Mouse (Mus musculus): Measurements from ENCODE around the gene Aebp2. TPM values are rescaled to one million over a fixed set of nuclear protein-coding genes. Genes with fewer than 3 reads are reported as not detected.

Gene Aebp2
- polyA plus RNA-seq, 1 experiment from 2014 or later, result 11.7 TPM

DNA sequence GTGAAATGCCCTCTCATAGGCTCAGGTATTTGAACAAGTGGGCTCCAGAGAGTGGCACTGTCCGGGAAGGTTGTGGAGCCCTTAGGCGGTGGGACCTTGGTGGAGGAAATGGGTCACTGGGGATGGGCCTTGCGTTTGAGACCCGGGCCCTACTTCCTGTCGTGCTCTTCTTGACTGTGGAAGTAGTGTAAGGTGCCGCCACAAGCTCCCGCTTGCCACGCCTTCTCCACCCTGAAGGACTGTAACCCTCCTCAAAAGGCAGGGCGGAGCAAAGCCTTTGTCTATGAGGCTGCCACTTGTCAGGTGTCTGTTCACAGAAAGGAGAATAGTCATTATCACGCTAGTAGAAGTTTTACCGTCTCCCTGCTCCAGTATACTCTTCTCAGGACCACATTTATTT is 61.9 kb downstream of the Aebp2 start:
- 91% methylated on average over 11 of the region's 11 CpGs for WGBS

DNA sequence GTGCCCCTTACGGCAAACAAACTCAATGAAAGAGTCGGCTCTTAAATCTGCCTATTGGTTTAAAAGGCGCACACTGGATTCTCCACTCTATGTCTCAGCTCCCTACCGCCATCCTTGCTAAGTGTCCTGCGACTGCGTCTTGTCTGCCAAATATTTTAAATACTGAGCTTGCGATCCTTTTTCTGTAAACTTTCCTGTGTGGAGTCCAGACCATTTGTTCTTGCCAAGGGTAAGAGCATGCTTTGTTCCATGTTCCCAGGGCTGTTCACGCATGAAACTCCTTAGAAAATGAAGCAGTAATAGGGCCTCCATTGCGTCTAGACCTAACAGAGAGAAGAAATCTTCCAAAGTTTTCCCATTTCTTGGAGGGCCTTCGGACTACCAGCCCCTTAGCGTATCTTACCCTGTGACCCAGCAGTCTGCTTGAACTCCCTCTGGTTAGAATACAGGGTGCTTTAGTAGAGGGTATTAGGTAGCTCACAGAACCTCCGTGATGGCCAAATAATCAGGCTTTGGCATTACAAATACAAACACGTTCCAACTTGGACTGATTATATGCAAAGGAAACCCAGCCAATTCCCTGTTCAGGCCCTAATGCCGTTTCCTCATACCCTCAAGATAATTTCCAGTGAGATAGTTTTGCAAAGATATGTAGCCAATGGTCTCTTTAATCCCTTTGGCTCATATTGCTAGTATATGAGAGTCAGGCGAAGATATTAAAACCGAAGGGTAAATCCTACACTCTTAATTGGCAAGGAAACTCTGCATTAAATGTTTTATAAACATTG is 67.3 kb downstream of the Aebp2 start:
- no peak overlapping the region for H3K9ac ChIP-seq
- H3K27me3 ChIP-seq, result no peaks in the 10 kb centered on the region
- no peak for ATAC-seq (replicated peaks; ENCODE audit: low FRiP score)
- H3K27ac ChIP-seq, result peak overlapping the region; percentile 41; the same call in 1 of the 2 replicates
- H3K4me3 ChIP-seq (replicated peaks), result no peak overlapping the region
- no peaks in the 10 kb centered on the region for H3K9me3 ChIP-seq (replicated peaks)
- 83% methylated on average over 16 of the region's 16 CpGs for WGBS
- H3K4me2 ChIP-seq, result no peak overlapping the region
- H3K4me1 ChIP-seq, result peaks cover 18% of the 10 kb centered on the region
- no peaks in the 10 kb centered on the region for H3K36me3 ChIP-seq

More for the DNA sequence above, 61.9 kb downstream of the Aebp2 start:
- Histone ChIP-seq H3K4me2 (no peak overlapping the region), H3K4me3 (replicated peaks) (no peak overlapping the region), H3K36me3 (no peaks in the 10 kb centered on the region), H3K9me3 (replicated peaks) (no peaks in the 10 kb centered on the region), H3K9ac (no peak overlapping the region), H3K27ac (no peak overlapping the region), H3K27me3 (no peaks in the 10 kb centered on the region), H3K4me1 (peaks cover 21% of the 10 kb centered on the region)
- no peak for ATAC-seq (replicated peaks; ENCODE audit: low FRiP score)

DNA sequence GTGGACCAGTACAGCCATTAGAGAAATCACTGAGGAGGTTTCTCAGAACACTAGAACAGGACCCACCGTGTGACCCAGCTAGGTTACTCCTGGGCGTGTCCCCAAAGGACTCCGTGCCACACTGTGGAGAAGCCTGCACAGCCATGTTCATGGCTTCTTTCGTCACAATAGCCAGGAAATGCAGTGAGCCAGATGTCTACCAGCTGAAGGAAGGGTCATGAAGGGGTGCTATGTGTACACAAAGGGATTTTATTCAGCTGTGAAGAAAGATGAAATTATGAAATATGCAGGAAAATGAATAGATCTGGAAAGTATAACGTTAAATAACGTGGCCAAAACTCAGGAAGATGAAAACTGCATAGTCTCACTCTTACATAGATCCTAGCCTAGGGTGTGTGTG is 69.7 kb downstream of the Aebp2 start:
- no peaks in the 10 kb centered on the region for H3K9me3 ChIP-seq (replicated peaks)
- H3K4me3 ChIP-seq (replicated peaks), result no peak overlapping the region
- WGBS, result 87% methylated on average over 6 of the region's 6 CpGs
- no peak overlapping the region for H3K9ac ChIP-seq
- no peak for ATAC-seq (replicated peaks; ENCODE audit: low FRiP score)
- H3K4me2 ChIP-seq, result no peak overlapping the region
- no peaks in the 10 kb centered on the region for H3K27me3 ChIP-seq
- H3K36me3 ChIP-seq, result no peaks in the 10 kb centered on the region
- peaks cover 18% of the 10 kb centered on the region for H3K4me1 ChIP-seq
- H3K27ac ChIP-seq, result no peak overlapping the region

DNA sequence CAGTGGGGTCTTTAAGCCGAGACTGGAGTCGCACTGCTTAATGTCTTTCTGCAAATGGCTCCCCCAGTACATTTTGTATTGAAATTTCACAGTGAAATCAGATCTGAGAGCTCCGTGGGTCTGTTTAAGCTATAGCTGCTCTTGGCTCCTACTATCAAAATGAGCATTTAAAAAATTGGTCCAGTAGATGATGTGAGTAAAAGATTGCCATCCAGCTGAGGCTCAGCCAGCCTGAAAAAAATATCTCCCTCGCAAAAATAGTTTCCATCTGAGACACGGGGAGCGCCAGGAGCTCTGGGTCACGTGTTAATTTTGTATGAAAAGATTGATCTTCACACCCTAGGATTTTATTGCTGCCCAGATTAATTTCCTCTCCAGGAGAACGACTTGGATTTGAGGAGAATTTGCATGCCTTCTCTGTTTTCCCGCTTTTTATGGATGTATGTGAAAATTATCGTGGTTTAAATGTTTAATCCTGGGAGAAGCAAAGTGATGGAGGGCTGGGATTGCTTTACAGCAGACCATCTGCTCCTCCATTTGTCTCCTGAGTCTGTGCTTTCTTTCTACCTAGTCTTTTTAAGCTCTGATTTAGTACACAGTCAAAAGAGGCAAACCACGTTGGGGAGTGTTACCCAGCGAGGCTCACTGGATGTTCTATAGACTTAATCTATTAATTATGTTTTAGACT is 73.9 kb downstream of the Aebp2 start:
- 46% methylated on average over 12 of the region's 12 CpGs for WGBS
- no peaks in the 10 kb centered on the region for H3K36me3 ChIP-seq
- H3K27ac ChIP-seq, result no peak overlapping the region
- no peaks in the 10 kb centered on the region for H3K9me3 ChIP-seq (replicated peaks)
- no peak for ATAC-seq (replicated peaks; ENCODE audit: low FRiP score)
- H3K4me3 ChIP-seq (replicated peaks), result no peak overlapping the region
- H3K9ac ChIP-seq, result no peak overlapping the region
- H3K27me3 ChIP-seq, result no peaks in the 10 kb centered on the region
- no peak overlapping the region for H3K4me2 ChIP-seq
- peaks cover 3% of the 10 kb centered on the region; the same call in 1 of the 2 replicates for H3K4me1 ChIP-seq

DNA sequence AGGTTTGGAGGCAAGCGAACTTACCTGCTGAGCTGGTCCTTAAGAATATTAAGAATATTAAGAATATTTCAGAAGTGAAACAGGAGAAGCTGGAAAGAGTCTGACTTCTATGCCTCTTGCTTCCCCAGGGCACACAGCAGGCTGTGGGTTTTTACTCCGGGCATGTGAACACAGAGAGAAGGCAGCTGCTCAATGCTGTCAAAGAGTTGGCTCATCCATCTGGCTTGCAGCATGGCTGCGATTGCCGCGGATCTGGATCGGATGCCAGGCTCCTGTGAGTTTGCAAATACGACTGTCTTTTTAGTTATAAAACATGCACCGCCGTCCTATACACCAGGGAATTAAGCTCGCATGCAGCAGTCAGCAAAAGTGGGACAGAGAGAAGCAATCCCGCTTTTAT is 75.5 kb downstream of the Aebp2 start:
- Histone ChIP-seq H3K4me3 (replicated peaks) (no peak overlapping the region), H3K4me1 (no peaks in the 10 kb centered on the region), H3K9ac (no peak overlapping the region), H3K27ac (no peak overlapping the region), H3K4me2 (no peak overlapping the region), H3K27me3 (no peaks in the 10 kb centered on the region), H3K9me3 (replicated peaks) (no peaks in the 10 kb centered on the region), H3K36me3 (no peaks in the 10 kb centered on the region)
- no peak for ATAC-seq (replicated peaks; ENCODE audit: low FRiP score)
- WGBS, result 87% methylated on average over 11 of the region's 11 CpGs

DNA sequence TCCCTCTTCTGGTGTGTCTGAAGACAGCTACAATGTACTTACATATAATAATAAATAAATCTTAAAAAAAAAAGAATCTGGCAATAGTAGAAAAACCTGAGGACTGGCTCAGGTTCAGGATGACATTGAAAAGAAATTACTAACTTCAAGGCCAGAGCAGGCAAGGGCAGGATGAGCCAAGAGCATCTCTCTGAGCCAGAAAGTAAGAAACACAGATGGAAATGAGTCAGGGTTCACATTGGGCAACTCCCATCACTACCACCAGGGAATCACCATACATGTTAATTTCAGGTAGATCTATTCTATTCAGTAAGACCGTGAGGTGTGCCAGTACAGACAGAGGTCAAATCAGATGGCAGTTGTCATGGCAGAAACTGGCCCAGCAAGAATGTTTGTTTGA is 76.1 kb downstream of the Aebp2 start:
- H3K4me2 ChIP-seq, result no peak overlapping the region
- H3K9me3 ChIP-seq (replicated peaks), result no peaks in the 10 kb centered on the region
- H3K27ac ChIP-seq, result no peak overlapping the region
- no peak overlapping the region for H3K4me3 ChIP-seq (replicated peaks)
- H3K4me1 ChIP-seq, result no peaks in the 10 kb centered on the region
- no peaks in the 10 kb centered on the region for H3K27me3 ChIP-seq
- H3K36me3 ChIP-seq, result no peaks in the 10 kb centered on the region
- WGBS, result 94% methylated on average over 1 of the region's 1 CpGs
- no peak overlapping the region for H3K9ac ChIP-seq
- ATAC-seq (replicated peaks; ENCODE audit: low FRiP score), result no peak

DNA sequence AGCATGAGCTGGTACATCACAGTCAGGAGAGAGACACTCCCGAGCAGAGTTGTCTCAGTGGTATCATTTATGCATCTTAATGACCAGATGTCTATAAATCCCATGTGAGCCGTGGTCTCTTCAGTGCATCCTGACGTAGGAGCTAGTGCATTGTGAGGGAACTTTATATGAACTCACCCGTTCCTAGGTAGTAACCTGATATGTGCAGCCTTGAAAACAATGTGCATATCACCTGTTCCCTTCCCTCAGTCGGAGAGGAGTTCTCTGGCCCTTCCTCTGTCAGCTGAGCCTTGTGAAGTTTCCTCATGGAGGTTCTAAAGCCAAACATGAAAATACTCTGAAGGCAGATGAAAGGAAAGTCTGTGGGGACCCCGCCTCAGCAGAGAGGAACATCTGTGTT is 78.8 kb downstream of the Aebp2 start:
- Histone ChIP-seq H3K4me2 (no peak overlapping the region), H3K4me1 (no peaks in the 10 kb centered on the region), H3K4me3 (replicated peaks) (no peak overlapping the region), H3K27me3 (no peaks in the 10 kb centered on the region), H3K9ac (no peak overlapping the region), H3K36me3 (no peaks in the 10 kb centered on the region), H3K27ac (no peak overlapping the region), H3K9me3 (replicated peaks) (0 out of 2 replicates have a peak, but pooled peaks cover 3% of the 10 kb centered on the region)
- 60% methylated on average over 6 of the region's 6 CpGs for WGBS
- ATAC-seq (replicated peaks; ENCODE audit: low FRiP score), result no peak

DNA sequence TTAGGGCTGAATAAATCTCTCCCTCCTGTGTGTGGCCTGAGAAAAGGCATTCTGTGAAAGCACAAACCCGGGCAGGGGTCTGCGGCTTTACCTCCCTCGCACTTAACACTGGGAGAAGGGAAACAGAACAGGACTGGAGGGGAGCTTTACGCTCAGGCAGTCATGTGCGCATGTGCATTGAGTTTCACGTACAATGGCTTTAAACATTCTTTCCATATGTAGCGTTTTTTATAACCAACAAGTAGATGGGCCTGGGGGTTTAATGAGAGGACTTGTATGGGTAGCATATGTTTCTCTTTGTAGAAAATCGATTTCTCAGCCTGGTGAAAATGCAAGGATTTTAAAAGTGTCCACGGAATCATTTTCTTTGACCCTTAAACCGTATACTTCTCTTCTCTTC is 82.7 kb downstream of the Aebp2 start:
- no peaks in the 10 kb centered on the region for H3K36me3 ChIP-seq
- ATAC-seq (replicated peaks; ENCODE audit: low FRiP score), result no peak
- no peak overlapping the region for H3K9ac ChIP-seq
- H3K27ac ChIP-seq, result no peak overlapping the region
- no peaks in the 10 kb centered on the region for H3K27me3 ChIP-seq
- H3K4me3 ChIP-seq (replicated peaks), result no peak overlapping the region
- H3K4me1 ChIP-seq, result peaks cover 15% of the 10 kb centered on the region; the same call in 1 of the 2 replicates
- H3K9me3 ChIP-seq (replicated peaks), result 0 out of 2 replicates have a peak, but pooled peaks cover 3% of the 10 kb centered on the region
- 47% methylated on average over 10 of the region's 10 CpGs for WGBS
- peak overlapping the region; percentile 16; the same call in 1 of the 2 replicates for H3K4me2 ChIP-seq

DNA sequence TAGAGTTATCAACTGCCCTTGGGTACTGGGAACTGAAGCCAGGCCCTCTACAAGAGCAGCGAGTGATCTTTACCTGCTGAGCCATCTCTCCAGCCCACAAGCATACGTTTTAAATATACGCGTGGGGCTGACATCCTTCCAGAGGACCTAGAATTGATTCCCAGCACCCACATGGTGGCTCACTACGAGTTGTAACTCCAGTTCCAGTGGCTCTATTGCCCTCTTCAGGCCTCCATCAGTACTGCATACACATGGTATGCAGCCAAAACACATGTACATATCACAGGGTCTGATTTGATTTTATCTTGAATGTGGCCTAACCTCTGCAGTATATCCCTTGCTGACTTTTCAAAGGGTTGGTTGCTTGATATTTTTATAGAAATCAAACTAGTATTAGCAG is 83.6 kb downstream of the Aebp2 start:
- Histone ChIP-seq H3K9me3 (replicated peaks) (0 out of 2 replicates have a peak, but pooled peaks cover 3% of the 10 kb centered on the region), H3K4me3 (replicated peaks) (no peak overlapping the region), H3K4me1 (peaks cover 15% of the 10 kb centered on the region; the same call in 1 of the 2 replicates), H3K27me3 (no peaks in the 10 kb centered on the region), H3K4me2 (no peak overlapping the region), H3K36me3 (no peaks in the 10 kb centered on the region), H3K27ac (no peak overlapping the region), H3K9ac (no peak overlapping the region)
- ATAC-seq (replicated peaks; ENCODE audit: low FRiP score), result no peak
- WGBS, result 93% methylated on average over 5 of the region's 5 CpGs

DNA sequence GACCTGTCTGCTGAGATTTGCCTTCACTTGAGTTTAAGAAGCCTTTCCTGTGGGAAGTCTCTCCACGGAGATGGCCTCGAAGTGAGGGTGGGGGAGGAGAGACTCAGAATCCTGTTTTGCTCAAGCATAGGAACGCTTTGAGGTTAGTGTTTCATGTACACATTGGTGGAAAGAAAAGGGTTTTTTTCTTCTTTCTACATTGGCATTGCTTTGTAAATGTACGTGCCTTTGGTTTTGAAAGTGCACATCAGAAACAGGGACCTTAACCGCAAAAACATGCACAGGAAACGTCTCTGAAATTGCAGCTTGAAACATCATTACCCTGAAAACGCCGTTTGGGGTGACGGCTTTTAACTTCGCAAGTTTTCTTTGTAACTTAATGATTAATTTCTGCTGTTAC is 85.6 kb downstream of the Aebp2 start:
- ATAC-seq (replicated peaks; ENCODE audit: low FRiP score), result no peak
- H3K4me1 ChIP-seq, result peaks cover 15% of the 10 kb centered on the region; the same call in 1 of the 2 replicates
- H3K4me3 ChIP-seq (replicated peaks), result no peak overlapping the region
- 0 out of 2 replicates have a peak, but pooled peaks cover 3% of the 10 kb centered on the region for H3K9me3 ChIP-seq (replicated peaks)
- no peak overlapping the region for H3K27ac ChIP-seq
- H3K9ac ChIP-seq, result no peak overlapping the region
- WGBS, result 27% methylated on average over 10 of the region's 10 CpGs
- no peaks in the 10 kb centered on the region for H3K36me3 ChIP-seq
- peak overlapping the region; percentile 16; the same call in 1 of the 2 replicates for H3K4me2 ChIP-seq
- H3K27me3 ChIP-seq, result no peaks in the 10 kb centered on the region

DNA sequence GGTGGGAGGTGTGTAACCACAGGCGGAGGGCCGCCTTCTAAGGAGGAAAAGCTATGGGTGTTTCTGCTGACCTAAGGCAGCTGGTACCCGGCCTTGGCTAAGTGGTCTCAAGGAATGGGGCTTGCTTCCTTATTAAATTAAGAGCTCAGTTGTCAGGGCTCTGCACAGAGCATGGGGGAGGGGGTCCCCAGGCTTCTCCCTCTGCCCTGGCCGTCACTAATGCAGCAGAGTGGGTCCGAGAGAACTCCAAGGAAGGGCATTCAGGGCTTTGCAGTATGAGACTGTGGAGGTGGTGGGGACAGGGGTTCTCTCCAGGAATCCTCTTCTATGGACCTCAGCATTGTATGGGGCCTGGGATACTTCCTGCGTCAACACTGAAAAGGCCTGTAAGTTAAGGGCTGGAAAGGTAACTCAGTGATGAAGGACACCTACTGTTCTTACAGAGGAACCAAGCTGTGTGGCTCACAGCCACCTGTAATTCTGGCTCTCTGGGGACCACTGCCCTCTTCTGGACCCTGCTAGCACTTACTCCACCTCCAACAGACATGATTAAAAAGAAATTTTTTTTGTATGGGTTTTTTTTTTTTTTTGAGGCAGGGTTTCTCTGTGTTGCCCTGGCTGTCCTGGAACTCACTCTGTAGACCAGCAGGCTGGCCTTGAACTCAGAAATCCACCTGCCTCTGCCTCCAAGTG is 87.1 kb downstream of the Aebp2 start:
- Histone ChIP-seq H3K9ac (no peak overlapping the region), H3K27ac (no peak overlapping the region), H3K27me3 (0 out of 2 replicates have a peak, but pooled peaks cover 6% of the 10 kb centered on the region), H3K4me3 (replicated peaks) (no peak overlapping the region), H3K4me1 (peaks cover 15% of the 10 kb centered on the region; the same call in 1 of the 2 replicates), H3K4me2 (no peak overlapping the region), H3K9me3 (replicated peaks) (0 out of 2 replicates have a peak, but pooled peaks cover 3% of the 10 kb centered on the region), H3K36me3 (no peaks in the 10 kb centered on the region)
- ATAC-seq (replicated peaks; ENCODE audit: low FRiP score), result peak; percentile 45; the same call in 1 of the 2 replicates
- WGBS, result 67% methylated on average over 6 of the region's 6 CpGs

DNA sequence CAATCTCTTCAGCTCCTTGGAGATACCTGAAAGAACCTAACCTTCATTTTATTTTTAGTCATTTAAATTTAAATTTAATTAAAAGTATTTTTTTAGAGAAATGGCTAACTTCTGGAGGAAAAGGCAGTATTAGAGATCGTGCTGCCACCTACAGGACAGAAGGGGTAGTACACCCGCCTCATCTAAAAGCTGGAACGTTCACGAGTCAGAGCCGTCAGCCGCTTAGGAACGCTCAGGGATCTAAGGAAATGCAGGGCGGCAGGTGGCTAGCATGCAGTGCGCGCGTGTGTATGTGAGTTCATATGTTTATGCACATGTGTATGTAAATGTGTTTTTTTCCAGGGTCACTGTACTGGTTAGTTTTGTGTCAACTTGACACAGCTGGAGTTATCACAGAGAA is 90.3 kb downstream of the Aebp2 start:
- ATAC-seq (replicated peaks; ENCODE audit: low FRiP score), result no peak
- H3K4me1 ChIP-seq, result peaks cover 15% of the 10 kb centered on the region; the same call in 1 of the 2 replicates
- H3K9me3 ChIP-seq (replicated peaks), result no peaks in the 10 kb centered on the region
- no peak overlapping the region for H3K4me3 ChIP-seq (replicated peaks)
- WGBS, result 9% methylated on average over 11 of the region's 11 CpGs
- no peak overlapping the region for H3K4me2 ChIP-seq
- H3K9ac ChIP-seq, result no peak overlapping the region
- no peak overlapping the region for H3K27ac ChIP-seq
- H3K36me3 ChIP-seq, result no peaks in the 10 kb centered on the region
- H3K27me3 ChIP-seq, result 0 out of 2 replicates have a peak, but pooled peaks cover 6% of the 10 kb centered on the region
